Mouse (Mus musculus) liver, embryonic 14.5 days (tissue): Measurements from ENCODE around the gene 4933427D14Rik. TPM values are rescaled to one million over a fixed set of nuclear protein-coding genes. Genes with fewer than 3 reads are reported as not detected.
A peak's percentile ranks its signal among the peaks of the same experiment; 100 is the strongest.

Source experiments
- ATAC-seq: fragments of 200-750 bp; cut with Nextera tagmentation; 2 replicates; pipeline ENCODE4 v1.8.0; 2017; ENCODE audit warnings: moderate number of reproducible peaks, mild to moderate bottlenecking, moderate library complexity; ENCODE audit not compliant: insufficient read depth
- DNase-seq, 3 experiments: peaks; one replicate each; pipeline ENCODE4 v3.0.0-alpha.2; 2012 to 2013; ENCODE audit warnings: low read depth in 3 of 3, low spot score in 3 of 3
- H3K27ac ChIP-seq: fragments of 300-500 bp; sonication (generic); 2 replicates; pipeline ENCODE4 v1.5.1; 2014; ENCODE audit warnings: moderate library complexity, mild to moderate bottlenecking, control low read depth, inconsistent platforms
- H3K27me3 ChIP-seq: fragments of 300-500 bp; sonication (generic); 2 replicates; pipeline ENCODE4 v1.6.1; 2014; ENCODE audit warnings: mild to moderate bottlenecking, low read length, moderate library complexity; ENCODE audit not compliant: control insufficient read depth, insufficient read depth
- H3K36me3 ChIP-seq: fragments of 300-500 bp; sonication (generic); replicated peaks from 2 replicates; pipeline ENCODE4 v1.6.1; 2014; ENCODE audit warnings: low read depth; ENCODE audit not compliant: control insufficient read depth, insufficient read depth
- H3K4me1 ChIP-seq, 2 experiments: fragments of 200-500 bp in 1 of 2; fragments of 300-500 bp in 1 of 2; sonication (generic) in 1 of 2; replicated peaks; 2 replicates each; pipeline ENCODE4 v1.6.1; 2012 to 2014; ENCODE audit warnings: antibody characterized with exemption in 1 of 2, inconsistent platforms in 1 of 2, low read length in 1 of 2; ENCODE audit not compliant: control insufficient read depth in 2 of 2, insufficient read depth in 2 of 2
- H3K4me2 ChIP-seq: fragments of 300-500 bp; sonication (generic); 2 replicates; pipeline ENCODE4 v1.6.1; 2014; ENCODE audit warnings: low read depth, mild to moderate bottlenecking, control low read depth, moderate library complexity
- H3K4me3 ChIP-seq, 2 experiments: fragments of 200-500 bp in 1 of 2; fragments of 300-500 bp in 1 of 2; sonication (generic) in 1 of 2; 2 replicates each; pipeline ENCODE4 v1.5.1; 2012 to 2014; ENCODE audit warnings: low read depth in 2 of 2, low read length in 2 of 2, mild to moderate bottlenecking in 2 of 2, control low read depth in 1 of 2, inconsistent platforms in 1 of 2, moderate library complexity in 1 of 2; ENCODE audit not compliant: insufficient read depth in 1 of 2
- H3K9ac ChIP-seq: fragments of 300-500 bp; sonication (generic); replicated peaks from 2 replicates; pipeline ENCODE4 v1.6.1; 2014; ENCODE audit warnings: mild to moderate bottlenecking, control low read depth, moderate library complexity
- H3K9me3 ChIP-seq: fragments of 300-500 bp; sonication (generic); 2 replicates; pipeline ENCODE4 v1.6.1; 2016; ENCODE audit warnings: low read length, mixed read lengths; ENCODE audit not compliant: control insufficient read depth
- CTCF ChIP-seq: IDR thresholded peaks from 2 replicates; pipeline ENCODE4 v1.5.1; 2016; ENCODE audit warnings: antibody characterized with exemption, low read depth, control low read depth
- EP300 ChIP-seq: IDR thresholded peaks from 2 replicates; pipeline ENCODE4 v1.6.1; 2016; ENCODE audit warnings: antibody characterized with exemption, low read depth
- WGBS: fragments of 180-500 bp; shearing (Covaris S2); extraction: QIAGEN DNeasy Blood & Tissue Kit; methylation state at CpG from one replicate; pipeline ENCODE4 v1.1.7; 2014; ENCODE audit not compliant: insufficient replicate concordance; 5-methylcytosine and 5-hydroxymethylcytosine counted together
- polyA plus RNA-seq, 2 experiments: library from polyadenylated mRNA; depleted of rRNA in 1 of 2; stranded (reverse) in 1 of 2; unstranded in 1 of 2; fragments of >200 nt; fragmentation: Nextera tagmentation in 1 of 2; extraction: Ambion mirVana in 1 of 2; gene quantifications; 2 replicates each; pipeline versions ENCODE4 v1.2.1 to v1.2.3; 2012 to 2014

Gene 4933427D14Rik
- polyA plus RNA-seq, 2 experiments = 2.3 to 2.8 TPM

DNA sequence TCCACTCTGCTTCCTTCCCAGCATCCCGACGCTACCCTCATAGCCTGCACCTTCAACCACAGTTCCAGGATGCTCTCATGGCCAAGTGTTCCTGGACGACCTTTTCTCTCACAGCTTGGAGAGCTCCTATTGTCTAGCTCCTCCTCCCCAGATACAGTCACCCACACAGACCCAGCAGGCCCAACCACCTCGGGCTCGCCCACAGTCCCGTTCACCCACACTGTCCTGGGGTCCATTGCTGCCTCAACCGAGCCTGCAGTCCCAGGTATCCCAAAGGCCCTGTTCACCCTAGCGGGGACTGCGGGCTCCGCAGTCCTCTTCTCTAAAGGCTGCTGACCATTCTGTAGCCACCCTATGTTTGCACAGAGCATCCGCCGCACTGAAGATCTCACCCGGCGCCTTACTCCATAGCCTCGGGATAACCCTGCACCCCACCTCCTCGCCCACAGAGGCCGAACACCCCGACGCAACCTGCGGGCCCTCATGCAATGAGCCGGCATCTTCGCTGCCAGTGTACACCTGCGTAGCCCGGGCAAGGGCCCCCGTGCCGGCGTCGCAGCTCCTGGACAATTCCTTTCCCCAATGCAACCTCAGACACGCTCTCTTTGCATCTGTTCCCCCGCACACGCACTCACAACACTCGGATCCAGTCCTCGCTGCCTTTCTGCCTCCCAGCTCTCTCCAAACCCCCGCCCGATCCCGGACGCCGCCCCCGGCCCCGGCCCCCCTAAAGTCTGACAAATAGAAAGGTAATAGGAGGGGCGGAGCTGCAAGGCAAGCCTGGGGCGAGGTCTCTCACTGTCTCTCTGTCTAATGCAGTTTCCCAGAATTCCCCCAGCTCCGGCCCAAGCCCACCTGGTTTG lies 687 bp downstream of the 4933427D14Rik start, which contains the start of gene Gm43951:
TSS of gene Gm43951 (minus strand) at position 500 of the 863 bp plus-strand sequence.
- no peak for DNase-seq
- Histone ChIP-seq H3K36me3 (peaks cover 3% of the 10 kb centered on the region), H3K4me1 (peaks cover 5 to 10% of the 10 kb centered on the region in 2 experiments; a peak in 3 of 4 replicates), H3K4me3 (peak within 1 kb of the TSS; percentile 92 to 95), H3K27me3 (no peaks in the 10 kb centered on the region), H3K27ac (peak within 1 kb of the TSS; percentile 23; the same call in 1 of the 2 replicates), H3K4me2 (peak within 1 kb of the TSS; percentile 96), H3K9ac (peak within 1 kb of the TSS; percentile 60), H3K9me3 (no peaks in the 10 kb centered on the region)
- 0 out of 2 replicates have a peak, but pooled peaks have one; percentile 23 for TF ChIP-seq CTCF
- TF ChIP-seq EP300 = no peak
- ATAC-seq = peak; percentile 25
- WGBS = 1% methylated on average over 43 of the region's 43 CpGs

DNA sequence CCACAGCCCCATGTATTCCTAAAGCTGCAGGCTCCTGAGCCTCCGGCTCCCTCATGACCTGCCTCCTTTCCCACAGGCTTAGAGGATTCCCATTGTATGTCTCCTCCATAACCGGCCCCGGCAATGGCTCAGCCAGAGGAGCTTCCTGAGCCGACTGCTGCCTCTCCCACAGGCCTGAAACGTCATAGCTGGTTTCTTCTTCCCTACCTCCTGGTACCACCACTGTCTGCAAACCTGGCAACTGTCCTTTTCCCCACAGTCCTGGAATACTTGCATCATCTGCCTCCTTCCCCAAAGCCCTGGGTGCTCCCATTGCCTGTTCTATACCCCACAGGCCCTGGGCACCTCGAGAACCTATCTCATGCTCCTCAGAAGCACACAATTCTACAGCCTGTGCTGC lies 2.0 kb downstream of the 4933427D14Rik start:
- TF ChIP-seq EP300 = no peak
- TF ChIP-seq CTCF = no peak
- H3K36me3 ChIP-seq = no peaks in the 10 kb centered on the region
- ATAC-seq (no peak), DNase-seq (no peak)
- 77% methylated on average over 6 of the region's 6 CpGs for WGBS
- H3K27ac ChIP-seq = no peak overlapping the region
- peaks cover 5 to 10% of the 10 kb centered on the region in 2 experiments; a peak in 3 of 4 replicates for H3K4me1 ChIP-seq
- H3K9me3 ChIP-seq = no peaks in the 10 kb centered on the region
- H3K4me3 ChIP-seq = no peak overlapping the region
- H3K27me3 ChIP-seq = no peaks in the 10 kb centered on the region
- H3K4me2 ChIP-seq = no peak overlapping the region
- H3K9ac ChIP-seq = no peak overlapping the region

DNA sequence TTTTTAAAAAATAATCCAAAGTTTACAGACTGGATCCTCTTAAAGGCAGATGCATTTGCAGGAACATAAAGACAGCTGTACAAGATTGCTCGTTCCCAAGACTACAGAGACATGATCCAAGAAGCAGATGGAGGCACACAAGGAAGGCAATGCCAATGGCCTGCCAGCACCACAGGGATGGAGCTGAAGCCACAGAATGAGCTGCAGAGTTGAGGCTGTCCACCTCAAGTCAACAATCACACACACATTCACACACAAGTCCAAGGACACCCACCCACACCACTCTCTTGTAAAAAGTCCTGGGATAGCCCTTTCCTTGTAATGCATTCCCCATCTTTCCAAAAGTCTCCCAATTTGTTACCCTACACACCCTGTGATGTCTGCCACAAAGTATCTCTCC lies 3.8 kb downstream of the 4933427D14Rik start:
- no peak for TF ChIP-seq CTCF
- no peak for TF ChIP-seq EP300
- Histone ChIP-seq H3K36me3 (peaks cover under 1% of the 10 kb centered on the region; the same call in 1 of the 2 replicates), H3K4me1 (peaks cover 5 to 10% of the 10 kb centered on the region in 2 experiments; a peak in 3 of 4 replicates), H3K9ac (no peak overlapping the region), H3K4me3 (no peak overlapping the region), H3K27ac (no peak overlapping the region), H3K4me2 (no peak overlapping the region), H3K27me3 (no peaks in the 10 kb centered on the region), H3K9me3 (no peaks in the 10 kb centered on the region)
- DNase-seq (no peak), ATAC-seq (no peak)
- WGBS = 59% methylated on average over 1 of the region's 1 CpGs

DNA sequence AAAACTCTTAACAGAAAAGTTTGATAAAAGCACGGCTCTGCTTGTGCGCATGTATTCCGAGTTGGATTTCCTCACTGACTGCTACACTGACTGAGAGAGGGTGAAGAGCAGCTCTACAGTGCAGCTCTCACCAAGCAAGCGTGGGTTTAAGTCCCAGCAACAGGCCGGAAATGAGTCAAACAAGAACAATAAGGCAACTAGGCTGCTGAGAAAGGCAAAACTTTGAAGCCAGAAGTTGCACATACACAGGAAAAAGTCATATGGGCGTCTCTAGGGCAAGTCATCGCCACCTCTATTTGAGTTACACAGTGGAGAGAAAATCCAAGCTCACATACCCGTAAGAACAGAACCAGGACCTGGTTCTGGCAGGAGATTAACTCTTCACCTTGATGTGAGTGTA lies 10.8 kb downstream of the 4933427D14Rik start:
- no peaks in the 10 kb centered on the region for H3K9me3 ChIP-seq
- ATAC-seq (no peak), DNase-seq (no peak)
- no peaks in the 10 kb centered on the region for H3K4me1 ChIP-seq
- peaks cover 2% of the 10 kb centered on the region; the same call in 1 of the 2 replicates for H3K36me3 ChIP-seq
- no peak overlapping the region for H3K9ac ChIP-seq
- TF ChIP-seq CTCF (no peak), EP300 (no peak)
- no peak overlapping the region for H3K4me3 ChIP-seq
- H3K27me3 ChIP-seq = no peaks in the 10 kb centered on the region
- WGBS = 78% methylated on average over 8 of the region's 8 CpGs
- no peak overlapping the region for H3K27ac ChIP-seq
- no peak overlapping the region for H3K4me2 ChIP-seq

DNA sequence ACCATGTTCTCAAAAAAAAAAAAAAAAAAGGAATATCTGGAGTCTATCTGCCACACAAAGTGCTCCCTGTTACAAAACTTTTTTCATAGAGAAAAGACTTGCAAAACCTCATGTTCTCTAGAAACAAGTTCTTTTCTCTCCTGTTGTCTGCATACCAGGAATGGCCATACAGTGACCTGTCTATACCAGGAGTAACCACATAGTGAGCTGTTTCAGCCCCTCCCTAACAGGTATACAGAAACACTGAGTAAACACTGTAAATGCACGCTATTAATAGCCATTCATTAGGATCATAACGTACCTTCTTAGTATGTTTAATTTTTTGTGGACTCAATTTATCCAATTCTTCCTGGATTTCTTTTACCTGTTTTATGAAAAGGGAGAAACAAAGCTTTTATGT lies 13.0 kb downstream of the 4933427D14Rik start:
- Histone ChIP-seq H3K4me2 (no peak overlapping the region), H3K9ac (no peak overlapping the region), H3K27ac (no peak overlapping the region), H3K9me3 (no peaks in the 10 kb centered on the region), H3K36me3 (peaks cover 2% of the 10 kb centered on the region; the same call in 1 of the 2 replicates), H3K4me3 (no peak overlapping the region), H3K27me3 (no peaks in the 10 kb centered on the region), H3K4me1 (no peaks in the 10 kb centered on the region)
- TF ChIP-seq EP300 (no peak), CTCF (no peak)
- WGBS = 70% methylated on average over 2 of the region's 2 CpGs
- ATAC-seq (no peak), DNase-seq (no peak)
